Mouse (Mus musculus) heart, adult 18-20 months (tissue): ENCODE results near the gene Rnf167. TPM values are rescaled to one million over a fixed set of nuclear protein-coding genes. Genes with fewer than 3 reads are reported as not detected.

Source experiments
- DNase-seq, 2 experiments: peaks; one replicate each; pipeline ENCODE4 v3.0.0; 2021 to 2022; ENCODE audit warnings: mixed read lengths in 1 of 2
- total RNA-seq, 2 experiments: library from RNA; stranded (reverse); gene quantifications; 2 replicates each; pipeline ENCODE4 v1.2.3; 2021

The Rnf167 gene
- total RNA-seq, 2 experiments from 2014 or later: 51.4 to 63.0 TPM

DNA sequence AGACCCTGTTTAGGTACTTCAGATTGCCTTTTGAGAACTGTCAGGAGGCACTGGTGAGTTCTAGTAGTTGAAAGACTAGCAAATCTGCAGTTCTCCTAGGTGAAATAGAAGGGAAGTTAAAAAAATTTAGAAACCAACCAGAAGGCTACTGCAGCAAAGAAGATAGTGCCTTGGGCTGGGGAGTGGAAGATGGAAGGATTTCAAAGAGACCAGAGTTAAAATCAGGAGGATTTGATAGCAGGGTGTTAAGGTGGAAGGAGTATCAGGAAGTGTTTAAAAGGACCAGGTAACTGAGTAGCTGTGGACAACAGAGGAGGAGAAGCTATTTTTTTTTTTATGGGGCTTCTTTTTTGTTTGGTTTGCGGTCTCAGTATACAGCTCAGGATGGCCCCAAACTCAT, 9.3 kb upstream of the Rnf167 start:
- DNase-seq: no peak

- no peak for DNase-seq
Observed at GRCm38 (mm10) chr11:70638293-70638692, 8.7 kb upstream of the Rnf167 start.

- no peak for DNase-seq
Observed at GRCm38 (mm10) chr11:70638714-70639278, 8.2 kb upstream of the Rnf167 start, which contains the start of gene Gp1ba. TSS of gene Gp1ba (plus strand) at chr11:70639122.

GRCm38 (mm10) chr11:70639976-70640375, 7.1 kb upstream of the Rnf167 start:
- DNase-seq: no peak

- no peak for DNase-seq
Observed at GRCm38 (mm10) chr11:70641241-70641640, 5.8 kb upstream of the Rnf167 start.

DNA sequence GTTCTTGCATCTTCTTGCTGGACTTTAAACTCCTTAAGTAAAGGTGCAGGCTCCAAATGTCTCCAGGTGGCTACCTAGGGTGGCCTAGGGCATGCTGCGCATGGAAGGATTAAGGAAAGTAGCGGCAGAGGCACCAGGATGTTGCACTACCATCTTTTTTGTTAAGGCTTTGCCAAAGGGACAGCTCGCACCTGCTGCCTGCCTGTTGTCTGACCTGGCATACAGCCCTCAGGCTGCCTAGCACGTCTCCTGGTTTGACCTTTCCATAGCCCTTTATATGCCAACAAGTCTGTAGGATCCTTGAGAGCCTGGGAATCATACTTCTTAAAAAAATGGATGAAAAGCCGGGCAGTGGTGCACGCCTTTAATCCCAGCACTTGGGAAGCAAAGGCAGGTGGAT, 4.0 kb upstream of the Rnf167 start:
- peak in 1 of 2 experiments; percentile 9 for DNase-seq

DNA sequence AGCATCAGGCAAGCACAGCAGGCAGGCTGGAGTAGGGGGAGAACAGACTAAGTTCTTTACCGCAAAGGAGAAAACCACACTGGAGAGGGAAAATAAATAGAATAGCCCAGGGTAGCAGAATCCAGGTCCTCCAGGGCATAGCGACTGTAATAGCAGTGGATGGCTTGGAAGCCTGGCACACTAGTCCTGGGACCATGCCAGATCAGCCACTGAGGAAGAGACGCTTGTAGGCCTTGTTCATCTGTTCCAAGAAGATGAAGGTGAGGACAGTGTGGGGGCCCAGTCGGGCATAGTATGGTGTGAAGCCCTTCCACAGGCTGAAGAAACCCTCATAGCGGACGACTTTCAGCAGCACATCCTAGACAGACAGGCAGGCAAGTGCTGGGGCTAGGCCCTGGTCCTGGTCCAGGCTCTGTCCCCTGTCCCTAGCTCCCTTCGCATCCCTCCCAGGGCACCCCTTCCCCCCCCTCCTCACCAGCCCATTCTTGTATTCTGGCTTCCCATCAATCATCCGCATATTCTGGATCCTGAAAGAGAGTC, 2.4 kb upstream of the Rnf167 start:
- peak in 1 of 2 experiments; percentile 23 for DNase-seq

GRCm38 (mm10) chr11:70645461-70646258, 1.4 kb upstream of the Rnf167 start:
- DNase-seq: peak in 1 of 2 experiments; percentile 35

GRCm38 (mm10) chr11:70646259-70646555, 828 bp upstream of the Rnf167 start:
- no peak for DNase-seq

DNA sequence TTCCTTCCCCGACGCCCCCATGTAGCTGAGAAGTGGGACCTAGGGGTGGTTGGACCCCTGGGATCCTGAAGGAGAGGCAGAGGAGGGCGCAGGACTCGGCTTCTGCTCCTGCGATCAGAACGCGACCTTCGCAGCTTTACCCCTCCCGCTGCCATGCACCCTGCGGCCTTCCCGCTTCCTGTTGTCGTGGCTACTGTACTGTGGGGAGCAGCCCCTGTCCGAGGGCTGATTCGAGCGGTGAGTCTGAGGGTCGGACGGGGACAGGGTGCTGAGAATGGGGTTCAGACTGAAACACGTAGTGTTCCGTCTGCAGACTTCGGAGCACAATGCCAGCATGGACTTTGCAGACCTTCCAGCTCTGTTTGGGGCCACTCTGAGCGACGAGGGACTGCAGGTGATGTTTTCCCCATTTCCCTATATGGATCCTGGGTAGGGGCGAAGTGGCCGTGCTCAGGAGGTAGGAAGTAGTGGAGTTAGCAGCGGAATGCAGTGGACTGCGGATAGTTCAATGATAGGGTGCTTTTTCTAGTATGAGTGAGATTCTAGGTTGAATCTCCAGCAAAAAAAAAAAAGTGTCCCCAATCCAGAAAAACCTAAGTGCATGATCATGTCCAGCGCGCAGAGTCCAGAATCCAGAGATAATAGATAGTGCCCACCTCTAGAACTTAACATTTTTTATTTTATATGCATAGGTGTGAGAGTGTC, 833 bp downstream of the Rnf167 start:
- DNase-seq: no peak

- no peak for DNase-seq
Observed at GRCm38 (mm10) chr11:70648512-70648911, 1.5 kb downstream of the Rnf167 start.

GRCm38 (mm10) chr11:70649185-70649734, 2.2 kb downstream of the Rnf167 start:
- DNase-seq: peak in 1 of 2 experiments; percentile 15

- peak in 1 of 2 experiments; percentile 19 for DNase-seq
Observed at GRCm38 (mm10) chr11:70650322-70651175, 3.5 kb downstream of the Rnf167 start.

DNA sequence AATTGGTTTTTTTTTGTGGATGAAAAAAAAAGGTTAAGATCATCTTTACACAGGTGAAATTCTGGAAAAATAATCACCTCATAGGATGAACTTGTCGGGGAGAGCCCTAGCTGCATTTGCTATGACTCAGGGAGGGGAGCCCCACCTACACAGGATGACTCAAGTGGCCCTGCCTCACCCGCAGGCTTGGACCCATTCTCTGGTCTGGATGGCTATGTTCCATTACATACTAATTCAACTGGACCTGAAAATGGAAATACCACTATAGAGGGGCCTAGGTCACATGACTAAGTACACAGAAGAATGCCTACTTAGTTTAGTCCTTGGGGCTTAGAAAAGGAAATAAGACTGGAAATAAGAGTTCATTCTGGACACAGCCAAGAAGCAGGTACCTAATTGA, 4.4 kb downstream of the Rnf167 start:
- peak in 1 of 2 experiments; percentile 20 for DNase-seq

DNA sequence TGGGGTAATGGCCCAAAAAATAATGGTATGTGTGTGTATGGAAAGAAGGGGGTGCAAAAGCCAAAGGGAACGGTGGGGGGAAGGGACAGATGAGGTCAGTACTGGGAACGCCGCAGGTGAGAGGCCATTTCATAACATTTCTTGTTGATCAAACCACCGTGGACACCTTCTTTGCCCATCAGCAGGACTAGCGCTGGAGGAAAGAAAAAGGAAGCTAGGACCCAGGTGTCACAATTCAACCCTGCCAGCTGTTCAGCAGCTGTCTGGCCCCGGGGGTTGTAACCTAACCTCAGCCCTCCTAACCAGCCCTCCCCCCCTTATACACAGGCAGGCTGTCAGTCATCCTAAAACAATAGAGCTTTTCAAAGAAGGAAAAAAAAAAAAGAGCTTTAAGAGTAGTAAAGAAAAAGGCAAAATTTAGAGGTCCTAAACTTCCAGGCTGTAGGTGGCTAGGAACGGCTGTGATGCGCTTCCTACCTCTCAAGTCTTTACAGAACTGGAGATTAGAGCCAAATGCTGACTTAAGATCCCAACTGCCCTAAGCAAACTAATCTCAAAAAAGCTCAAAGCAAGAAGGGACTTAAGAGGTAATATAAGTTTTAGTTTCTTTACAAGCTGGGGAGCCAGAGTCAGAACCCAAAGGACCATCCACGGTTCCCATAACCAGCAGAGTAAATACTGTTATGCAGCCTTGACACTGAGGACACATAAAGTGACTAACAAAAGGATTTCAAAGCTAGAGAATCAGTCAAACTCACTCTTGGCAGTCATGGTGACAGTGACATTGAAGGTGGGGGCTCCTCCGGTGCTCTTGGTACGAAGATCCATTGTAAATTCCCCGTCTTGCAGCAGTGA, 5.2 kb downstream of the Rnf167 start:
- no peak for DNase-seq

GRCm38 (mm10) chr11:70652884-70653344, 5.9 kb downstream of the Rnf167 start:
- DNase-seq: no peak

DNA sequence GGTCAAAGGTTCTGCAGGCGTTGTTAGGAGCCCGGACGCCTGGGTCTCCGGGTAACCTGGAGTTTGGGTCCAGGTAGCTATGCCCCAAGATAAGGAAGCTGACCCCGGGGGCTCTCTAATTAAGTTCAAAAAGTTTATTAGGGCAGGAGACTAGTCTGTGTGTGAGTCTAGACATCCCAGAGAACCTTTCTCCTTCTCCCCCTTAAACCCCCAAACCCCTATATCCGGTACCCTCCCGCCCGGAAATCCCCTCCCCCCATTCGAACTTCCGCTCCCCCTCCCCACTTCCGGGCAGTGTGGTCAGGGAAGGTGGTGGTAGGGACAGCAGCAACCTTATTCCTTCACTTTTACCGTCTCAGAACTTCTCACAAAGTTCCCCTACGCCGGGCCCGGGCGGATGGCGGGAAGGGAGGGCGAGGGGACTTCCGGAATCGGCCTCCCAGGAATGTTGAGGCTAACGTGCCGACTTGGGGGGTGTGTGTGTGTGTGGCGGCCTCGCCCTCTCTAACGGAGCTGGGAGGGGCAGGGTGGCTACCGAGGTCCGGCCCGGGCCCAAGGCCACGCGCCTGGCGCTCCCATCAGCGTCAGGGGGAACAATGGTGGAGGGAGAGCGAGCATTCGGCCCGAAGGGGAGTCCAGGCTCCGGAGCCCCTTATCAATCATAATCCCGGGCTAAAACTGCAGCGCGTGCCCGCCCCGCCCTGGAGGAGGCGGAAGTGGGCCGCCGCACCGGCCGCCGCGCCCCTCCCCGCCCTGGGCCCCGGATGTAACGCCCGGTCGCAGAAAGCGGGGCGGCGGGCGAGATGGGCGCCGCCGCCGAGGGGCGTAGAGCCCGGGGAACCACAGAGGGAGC, 6.5 kb downstream of the Rnf167 start:
- peak; percentile 75 to 77 for DNase-seq

GRCm38 (mm10) chr11:70654198-70654922, 7.3 kb downstream of the Rnf167 start, which contains the start of gene Pfn1:
TSS of gene Pfn1 (minus strand) at chr11:70654644.
- peak; percentile 81 to 83 for DNase-seq
